Mouse (Mus musculus): ENCODE results near the gene Krt88.

DNA sequence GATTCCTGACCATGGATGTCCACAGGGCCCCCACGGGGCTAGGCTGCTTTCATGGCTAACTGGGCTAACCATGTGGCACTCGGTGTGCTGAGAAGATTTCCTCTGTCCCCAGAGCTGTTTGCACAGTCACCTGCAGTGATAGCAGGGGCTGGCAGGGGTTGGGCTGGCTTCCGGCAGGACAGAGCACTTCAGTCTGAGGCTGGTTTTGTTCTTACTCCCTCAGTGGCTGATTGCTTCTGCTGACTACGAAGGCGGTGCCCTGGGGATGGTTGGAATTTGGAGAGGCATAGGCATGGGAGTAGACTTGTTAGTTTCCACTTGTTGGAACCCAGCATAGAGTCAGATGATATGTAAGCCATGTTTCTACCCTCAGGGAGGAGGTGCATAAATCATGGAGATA, 22.6 kb upstream of the Krt88 start:
- no peak for TF ChIP-seq POLR2A (IDR thresholded peaks at IDR 0.05; ENCODE audit: extremely low read depth, insufficient read depth, low read length)
- no peak for TF ChIP-seq CTCF (IDR thresholded peaks at IDR 0.05; ENCODE audit: low read depth, low read length)
